Mouse (Mus musculus) right cerebral cortex, adult 18-20 months (tissue): ENCODE measurements at regions not wholly inside any gene's neighbourhood (a gene's known extent, or its start where the extent isn't known, plus 50 kb on each side); places are given as distances from the start of the nearest gene placed in this dataset.

Experiments used
- DNase-seq: peaks from one replicate; pipeline ENCODE4 v3.0.0; 2022; ENCODE audit warnings: mixed read lengths

- no peak for DNase-seq
These were observed 152.3 kb downstream of the Dkk2 start for GRCm38 (mm10) chr3:132237344-132237743.

GRCm38 (mm10) chr3:132257834-132258233, 172.7 kb downstream of the Dkk2 start:
- no peak for DNase-seq

- DNase-seq: peak; percentile 8
These were observed 184.5 kb downstream of the Dkk2 start for GRCm38 (mm10) chr3:132269641-132270040.

- no peak for DNase-seq
These were observed 189.7 kb downstream of the Dkk2 start for GRCm38 (mm10) chr3:132274786-132275185.

GRCm38 (mm10) chr3:132277771-132278170, 192.7 kb downstream of the Dkk2 start:
- no peak for DNase-seq

GRCm38 (mm10) chr3:132287714-132288113, 202.6 kb downstream of the Dkk2 start:
- DNase-seq: no peak

- DNase-seq: no peak
These were observed 241.9 kb downstream of the Dkk2 start for GRCm38 (mm10) chr3:132326961-132327360.

GRCm38 (mm10) chr3:132343625-132344024, 258.5 kb downstream of the Dkk2 start:
- DNase-seq: no peak

GRCm38 (mm10) chr3:132345856-132346255, 260.8 kb downstream of the Dkk2 start:
- no peak for DNase-seq

- no peak for DNase-seq
These were observed 264.5 kb downstream of the Dkk2 start for GRCm38 (mm10) chr3:132349602-132350001.

GRCm38 (mm10) chr3:132353204-132353603, 268.1 kb downstream of the Dkk2 start:
- DNase-seq: no peak

GRCm38 (mm10) chr3:132359596-132359995, 270.0 kb upstream of the Gimd1 start:
- no peak for DNase-seq

- no peak for DNase-seq
These were observed 254.0 kb upstream of the Gimd1 start for GRCm38 (mm10) chr3:132375579-132375978.

- no peak for DNase-seq
These were observed 211.9 kb upstream of the Gimd1 start for GRCm38 (mm10) chr3:132417742-132418141.

GRCm38 (mm10) chr3:132425819-132426671, 203.6 kb upstream of the Gimd1 start:
- DNase-seq: peak; percentile 1

- DNase-seq: no peak
These were observed 202.4 kb upstream of the Gimd1 start for GRCm38 (mm10) chr3:132427244-132427643.

GRCm38 (mm10) chr3:132428148-132428547, 201.5 kb upstream of the Gimd1 start:
- DNase-seq: no peak

- DNase-seq: no peak
These were observed 197.8 kb upstream of the Gimd1 start for GRCm38 (mm10) chr3:132431805-132432204.

- no peak for DNase-seq
These were observed 188.4 kb upstream of the Gimd1 start for GRCm38 (mm10) chr3:132441226-132441625.

GRCm38 (mm10) chr3:132453927-132454326, 175.7 kb upstream of the Gimd1 start:
- no peak for DNase-seq

- DNase-seq: no peak
These were observed 167.2 kb upstream of the Gimd1 start for GRCm38 (mm10) chr3:132462348-132462959.

GRCm38 (mm10) chr3:132471070-132471469, 158.6 kb upstream of the Gimd1 start:
- no peak for DNase-seq

GRCm38 (mm10) chr3:132477768-132478167, 151.9 kb upstream of the Gimd1 start:
- DNase-seq: no peak

- no peak for DNase-seq
These were observed 150.3 kb upstream of the Gimd1 start for GRCm38 (mm10) chr3:132479275-132479674.
